Mouse (Mus musculus) stomach, postnatal 0 days (tissue): ENCODE data around the gene Espnl. TPM values are rescaled to one million over a fixed set of nuclear protein-coding genes. Genes with fewer than 3 reads are reported as not detected.

Experiments used
- ATAC-seq: fragments of 200-750 bp; cut with Nextera tagmentation; 2 replicates; pipeline ENCODE4 v1.8.0; 2017; ENCODE audit not compliant: low FRiP score, low TSS enrichment
- DNase-seq: peaks from one replicate; pipeline ENCODE4 v3.0.0-alpha.2; 2016; ENCODE audit warnings: low spot score
- H3K27ac ChIP-seq: fragments of 300-500 bp; sonication (generic); replicated peaks from 2 replicates; pipeline ENCODE4 v1.5.1; 2014; ENCODE audit warnings: mild to moderate bottlenecking, control low read depth
- H3K27me3 ChIP-seq: fragments of 300-500 bp; sonication (generic); 2 replicates; pipeline ENCODE4 v1.6.1; 2014; ENCODE audit warnings: low read length; ENCODE audit not compliant: control insufficient read depth, insufficient read depth
- H3K36me3 ChIP-seq: fragments of 300-500 bp; sonication (generic); 2 replicates; pipeline ENCODE4 v1.6.1; 2014; ENCODE audit warnings: low read length, mixed read lengths; ENCODE audit not compliant: control insufficient read depth, insufficient read depth
- H3K4me1 ChIP-seq: fragments of 300-500 bp; sonication (generic); replicated peaks from 2 replicates; pipeline ENCODE4 v1.6.1; 2014; ENCODE audit warnings: antibody characterized with exemption; ENCODE audit not compliant: control insufficient read depth, insufficient read depth
- H3K4me2 ChIP-seq: fragments of 300-500 bp; sonication (generic); replicated peaks from 2 replicates; pipeline ENCODE4 v1.6.1; 2014; ENCODE audit warnings: low read depth, mild to moderate bottlenecking, control low read depth, moderate library complexity
- H3K4me3 ChIP-seq: fragments of 300-500 bp; sonication (generic); 2 replicates; pipeline ENCODE4 v1.5.1; 2014; ENCODE audit warnings: low read depth, low read length, control low read depth
- H3K9ac ChIP-seq: fragments of 300-500 bp; sonication (generic); 2 replicates; pipeline ENCODE4 v1.6.1; 2014; ENCODE audit warnings: mild to moderate bottlenecking, low read length, control low read depth, mixed read lengths
- H3K9me3 ChIP-seq: fragments of 300-500 bp; sonication (generic); 2 replicates; pipeline ENCODE4 v1.6.1; 2016; ENCODE audit warnings: low read length; ENCODE audit not compliant: control insufficient read depth
- CTCF ChIP-seq: IDR thresholded peaks from 2 replicates; pipeline ENCODE4 v1.5.1; 2016; ENCODE audit warnings: antibody characterized with exemption, low read depth, mild to moderate bottlenecking, moderate library complexity
- EP300 ChIP-seq: optimal IDR thresholded peaks from 2 replicates; pipeline ENCODE3; 2016; ENCODE audit warnings: antibody characterized with exemption
- WGBS: fragments of 180-500 bp; shearing (Covaris S2); extraction: QIAGEN DNeasy Blood & Tissue Kit; methylation state at CpG from one replicate; pipeline ENCODE4 v1.1.7; 2014; 5-methylcytosine and 5-hydroxymethylcytosine counted together
- polyA plus RNA-seq: library from polyadenylated mRNA; unstranded; fragments of >200 nt; fragmentation: Nextera tagmentation; extraction: Ambion mirVana; gene quantifications from 2 replicates; pipeline ENCODE4 v1.2.1, GENCODE M21; 2015

Espnl gene
- polyA plus RNA-seq, 1 experiment from 2014 or later = 0.02 TPM

DNA sequence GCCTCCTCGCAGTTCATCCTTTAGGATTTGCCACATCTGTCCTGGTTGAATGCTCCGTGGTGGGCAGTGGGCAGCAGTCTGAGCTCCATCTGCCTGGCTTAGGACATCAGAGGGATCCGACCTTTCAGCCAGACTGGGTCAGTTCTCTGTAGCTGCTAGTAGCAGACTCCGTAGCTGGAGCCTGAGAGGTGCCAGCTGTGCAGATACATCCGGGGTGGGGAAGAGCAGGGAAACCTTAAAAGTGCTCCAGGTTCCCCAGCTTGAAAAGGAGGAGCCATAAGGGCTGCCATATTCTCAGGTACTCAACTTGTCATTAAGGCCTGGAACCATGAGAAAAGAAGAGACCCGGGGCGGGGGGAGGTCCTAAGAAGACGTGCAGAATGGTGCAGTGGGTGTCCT is 43.9 kb downstream of the Espnl start:
- DNase-seq = no peak
- 0 out of 2 replicates have a peak, but pooled peaks cover 3% of the 10 kb centered on the region for H3K4me1 ChIP-seq
- TF ChIP-seq EP300 = no peak
- no peak for TF ChIP-seq CTCF
- no peak overlapping the region for H3K27ac ChIP-seq
- H3K4me2 ChIP-seq = peak overlapping the region; percentile 95
- H3K4me3 ChIP-seq = peak overlapping the region; percentile 46
- 28% methylated on average over 8 of the region's 8 CpGs for WGBS
- no peaks in the 10 kb centered on the region for H3K27me3 ChIP-seq
- H3K9ac ChIP-seq = peak overlapping the region; percentile 62
- no peaks in the 10 kb centered on the region; the same call in 1 of the 2 replicates for H3K36me3 ChIP-seq
- no peaks in the 10 kb centered on the region for H3K9me3 ChIP-seq
- ATAC-seq = no peak

DNA sequence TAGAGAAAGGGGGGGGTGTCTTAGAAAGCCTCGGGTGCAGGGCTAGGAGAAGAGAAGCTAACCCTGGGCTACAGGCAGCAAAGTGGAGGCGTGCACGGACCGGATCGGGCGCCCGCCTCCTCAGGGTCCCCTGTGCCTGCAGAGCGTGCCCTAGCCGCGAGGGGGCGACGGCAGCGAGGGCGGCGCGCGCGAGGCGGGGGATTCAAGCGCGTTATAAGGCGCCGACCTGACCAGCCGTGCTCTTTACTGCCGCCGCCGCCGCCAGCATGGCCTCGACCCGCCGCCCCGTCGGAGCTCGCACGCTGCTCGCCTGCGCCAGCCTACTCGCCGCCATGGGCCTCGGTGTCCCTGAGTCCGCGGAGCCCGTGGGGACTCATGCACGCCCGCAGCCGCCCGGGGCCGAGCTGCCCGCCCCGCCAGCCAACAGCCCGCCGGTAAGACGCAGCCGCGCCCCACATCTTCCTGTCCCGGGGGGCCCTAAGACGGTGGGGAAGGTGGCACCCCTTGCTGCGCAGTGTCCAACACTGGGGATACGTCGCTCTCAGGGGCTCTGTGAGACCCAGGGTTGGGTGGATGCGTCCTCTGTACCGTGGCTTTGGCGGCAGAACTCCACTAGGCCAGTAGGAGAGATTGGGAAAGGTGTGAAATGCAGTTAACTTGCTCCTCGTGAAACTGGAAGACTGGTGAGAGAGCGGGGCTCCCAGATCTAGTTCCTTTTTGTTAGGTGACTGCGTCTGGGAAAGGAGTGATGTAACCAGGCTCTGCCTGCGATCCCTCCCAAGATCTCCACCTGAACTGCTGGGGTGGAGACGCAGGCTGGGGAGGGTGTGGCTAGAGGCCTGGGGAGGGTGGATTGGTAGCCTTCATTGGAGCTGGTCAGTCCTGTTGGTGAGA is 44.6 kb downstream of the Espnl start, which contains the start of gene Erfe:
TSS of gene Erfe (plus strand) at position 216 of the 894 bp plus-strand sequence.
- Histone ChIP-seq H3K27ac (peak within 1 kb of the TSS; percentile 59), H3K4me3 (peak within 1 kb of the TSS; percentile 46), H3K4me2 (peak within 1 kb of the TSS; percentile 95), H3K9ac (peak within 1 kb of the TSS; percentile 62), H3K4me1 (0 out of 2 replicates have a peak, but pooled peaks cover 3% of the 10 kb centered on the region), H3K9me3 (no peaks in the 10 kb centered on the region), H3K27me3 (no peaks in the 10 kb centered on the region), H3K36me3 (no peaks in the 10 kb centered on the region; the same call in 1 of the 2 replicates)
- peak; percentile 80 for DNase-seq
- WGBS = 2% methylated on average over 59 of the region's 68 CpGs
- TF ChIP-seq EP300 = no peak
- TF ChIP-seq CTCF = peak; percentile 86
- peak; percentile 75 for ATAC-seq

DNA sequence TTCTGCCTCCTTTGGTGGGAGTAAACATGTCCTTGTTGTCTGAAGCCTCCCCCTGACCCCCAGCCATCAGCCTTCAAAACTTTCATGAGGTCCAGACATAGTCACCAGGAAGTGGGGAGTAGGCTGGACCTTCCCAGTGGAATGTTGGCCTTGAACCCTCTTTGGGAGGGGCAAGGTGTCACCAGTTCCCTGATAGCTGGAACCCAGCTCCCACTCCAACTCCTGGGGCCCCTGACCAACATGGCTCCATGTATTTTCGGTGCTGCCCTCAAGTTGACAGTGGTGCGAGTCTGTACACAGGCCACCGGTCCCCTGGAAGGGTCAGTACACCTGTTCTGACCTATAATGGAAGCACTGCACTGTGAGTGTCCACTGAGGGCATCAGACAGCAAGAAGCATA is 45.4 kb downstream of the Espnl start:
- Histone ChIP-seq H3K36me3 (peaks cover 4% of the 10 kb centered on the region), H3K4me2 (0 out of 2 replicates have a peak overlapping the region, but pooled peaks have one; percentile 95), H3K27ac (no peak overlapping the region), H3K9me3 (no peaks in the 10 kb centered on the region), H3K4me3 (no peak overlapping the region), H3K4me1 (0 out of 2 replicates have a peak, but pooled peaks cover 3% of the 10 kb centered on the region), H3K27me3 (no peaks in the 10 kb centered on the region), H3K9ac (no peak overlapping the region)
- DNase-seq (no peak), ATAC-seq (no peak)
- TF ChIP-seq CTCF (no peak), EP300 (no peak)
- WGBS = 89% methylated on average over 3 of the region's 3 CpGs

DNA sequence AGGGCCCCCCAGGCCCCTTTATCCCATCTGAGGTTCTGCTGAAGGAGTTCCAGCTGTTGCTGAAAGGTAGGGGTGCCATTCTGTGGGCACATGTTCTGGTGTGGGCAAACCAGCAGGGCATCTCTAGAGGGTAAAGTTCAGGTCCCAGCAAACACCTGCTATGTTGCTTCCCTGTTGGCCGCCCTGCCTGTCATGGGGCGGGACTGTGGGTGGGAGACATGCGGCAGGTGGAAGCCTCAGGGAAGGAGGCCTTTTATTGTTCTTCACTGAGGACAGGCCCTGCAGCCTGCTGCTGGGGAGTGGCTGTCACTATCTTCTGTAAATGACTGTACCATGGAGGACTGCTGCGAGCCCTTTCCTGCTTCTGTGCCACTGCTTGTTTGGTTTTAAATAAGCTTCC is 47.5 kb downstream of the Espnl start:
- H3K27me3 ChIP-seq = no peaks in the 10 kb centered on the region
- DNase-seq (peak; percentile 53), ATAC-seq (peak; percentile 47)
- no peak overlapping the region for H3K9ac ChIP-seq
- no peak overlapping the region for H3K4me3 ChIP-seq
- peaks cover 12% of the 10 kb centered on the region for H3K36me3 ChIP-seq
- H3K27ac ChIP-seq = no peak overlapping the region
- H3K9me3 ChIP-seq = no peaks in the 10 kb centered on the region
- H3K4me2 ChIP-seq = no peak overlapping the region
- WGBS = 39% methylated on average over 4 of the region's 4 CpGs
- TF ChIP-seq EP300 = no peak
- no peak for TF ChIP-seq CTCF
- H3K4me1 ChIP-seq = 0 out of 2 replicates have a peak, but pooled peaks cover 3% of the 10 kb centered on the region

DNA sequence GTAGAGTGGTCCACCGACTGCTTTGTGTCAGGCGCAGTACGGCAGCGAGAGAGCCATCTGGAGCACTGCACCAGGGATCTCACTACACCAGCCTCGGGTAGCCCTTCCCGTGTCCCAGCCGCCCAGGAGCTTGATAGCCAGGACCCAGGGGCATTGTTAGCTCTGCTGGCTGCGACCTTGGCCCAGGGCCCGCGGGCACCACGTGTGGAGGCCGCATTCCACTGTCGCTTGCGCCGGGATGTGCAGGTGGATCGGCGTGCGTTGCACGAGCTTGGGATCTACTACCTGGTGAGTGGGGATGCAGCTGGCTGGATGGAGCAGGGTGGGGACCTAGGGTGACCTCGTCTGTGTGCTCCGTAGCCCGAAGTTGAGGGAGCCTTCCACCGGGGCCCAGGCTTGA is 48.2 kb downstream of the Espnl start:
- H3K27ac ChIP-seq = no peak overlapping the region
- H3K4me2 ChIP-seq = no peak overlapping the region
- H3K27me3 ChIP-seq = no peaks in the 10 kb centered on the region
- no peak for ATAC-seq
- H3K4me3 ChIP-seq = no peak overlapping the region
- no peak for DNase-seq
- no peaks in the 10 kb centered on the region for H3K9me3 ChIP-seq
- 82% methylated on average over 23 of the region's 23 CpGs for WGBS
- H3K4me1 ChIP-seq = 0 out of 2 replicates have a peak, but pooled peaks cover 3% of the 10 kb centered on the region
- H3K36me3 ChIP-seq = peaks cover 18% of the 10 kb centered on the region
- no peak overlapping the region for H3K9ac ChIP-seq
- TF ChIP-seq CTCF (no peak), EP300 (no peak)

DNA sequence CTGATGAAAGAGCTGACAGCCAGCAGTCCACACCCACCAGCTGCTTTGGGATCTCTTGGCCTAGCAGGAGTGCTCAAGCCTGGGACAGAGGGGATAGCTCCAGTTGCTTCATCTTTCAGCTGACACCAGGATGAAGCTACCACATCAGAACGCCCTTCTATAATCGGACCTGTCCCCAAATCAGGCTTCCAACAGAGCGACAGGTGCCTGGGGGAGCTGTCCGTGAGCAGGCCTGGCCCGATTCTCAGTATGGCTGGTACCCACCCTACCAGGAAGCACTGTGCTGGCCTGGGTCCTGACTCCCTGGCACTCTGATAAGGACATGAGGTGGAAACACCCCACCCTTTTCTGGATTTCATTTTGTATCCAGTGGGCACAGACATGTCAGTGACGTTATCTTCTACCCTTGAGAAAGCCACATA is 51.5 kb downstream of the Espnl start:
- Histone ChIP-seq H3K36me3 (peaks cover 42% of the 10 kb centered on the region), H3K9me3 (no peaks in the 10 kb centered on the region), H3K27ac (no peak overlapping the region), H3K4me1 (no peaks in the 10 kb centered on the region), H3K9ac (no peak overlapping the region), H3K4me3 (no peak overlapping the region), H3K27me3 (no peaks in the 10 kb centered on the region), H3K4me2 (no peak overlapping the region)
- no peak for DNase-seq
- TF ChIP-seq CTCF (no peak), EP300 (no peak)
- WGBS = 89% methylated on average over 6 of the region's 6 CpGs
- ATAC-seq = no peak
